Mouse (Mus musculus) forebrain, embryonic 14.5 days (tissue): ENCODE results near the gene Cst3. TPM values are rescaled to one million over a fixed set of nuclear protein-coding genes. Genes with fewer than 3 reads are reported as not detected.

ENCODE experiments used
- ATAC-seq: fragments of 200-750 bp; cut with Nextera tagmentation; 2 replicates; pipeline ENCODE4 v1.8.0; 2017; ENCODE audit warnings: mild to moderate bottlenecking, moderate library complexity
- DNase-seq: peaks from one replicate; pipeline ENCODE4 v3.0.0-alpha.2; 2015; ENCODE audit warnings: low spot score
- H3K27ac ChIP-seq: fragments of 300-500 bp; sonication (generic); 2 replicates; pipeline ENCODE4 v1.5.1; 2014; ENCODE audit warnings: low read depth, mild to moderate bottlenecking, control low read depth, low read length, moderate library complexity
- H3K27me3 ChIP-seq: fragments of 300-500 bp; sonication (generic); replicated peaks from 2 replicates; pipeline ENCODE4 v1.6.1; 2014; ENCODE audit warnings: low read length, control low read depth, mixed read lengths; ENCODE audit not compliant: control insufficient read depth, insufficient read depth
- H3K36me3 ChIP-seq: fragments of 300-500 bp; sonication (generic); 2 replicates; pipeline ENCODE4 v1.6.1; 2014; ENCODE audit warnings: low read length, control low read depth; ENCODE audit not compliant: control insufficient read depth, insufficient read depth
- H3K4me1 ChIP-seq: fragments of 300-500 bp; sonication (generic); 2 replicates; pipeline ENCODE4 v1.6.1; 2014; ENCODE audit warnings: antibody characterized with exemption, low read length, control low read depth; ENCODE audit not compliant: control insufficient read depth, insufficient read depth
- H3K4me2 ChIP-seq: fragments of 300-500 bp; sonication (generic); 2 replicates; pipeline ENCODE4 v1.6.1; 2014; ENCODE audit warnings: mild to moderate bottlenecking, control low read depth, low read length
- H3K4me3 ChIP-seq: fragments of 300-500 bp; sonication (generic); 2 replicates; pipeline ENCODE4 v1.5.1; 2014; ENCODE audit warnings: low read depth, low read length, control low read depth
- H3K9ac ChIP-seq: fragments of 300-500 bp; sonication (generic); 2 replicates; pipeline ENCODE4 v1.6.1; 2014; ENCODE audit warnings: mild to moderate bottlenecking, low read length, control low read depth, moderate library complexity
- H3K9me3 ChIP-seq: fragments of 300-500 bp; sonication (generic); replicated peaks from 2 replicates; pipeline ENCODE4 v1.6.1; 2016; ENCODE audit warnings: low read length, control low read depth, mixed read lengths; ENCODE audit not compliant: control insufficient read depth
- WGBS: fragments of 180-500 bp; shearing (Covaris S2); extraction: QIAGEN DNeasy Blood & Tissue Kit; methylation state at CpG from one replicate; pipeline ENCODE4 v1.1.7; 2014; 5-methylcytosine and 5-hydroxymethylcytosine counted together
- polyA plus RNA-seq: library from polyadenylated mRNA; unstranded; fragments of >200 nt; fragmentation: Nextera tagmentation; extraction: Ambion mirVana; gene quantifications from 2 replicates; pipeline ENCODE4 v1.2.1, GENCODE M21; 2014

Gene Cst3
- 547 and 623 TPM in 2 replicates for polyA plus RNA-seq

DNA sequence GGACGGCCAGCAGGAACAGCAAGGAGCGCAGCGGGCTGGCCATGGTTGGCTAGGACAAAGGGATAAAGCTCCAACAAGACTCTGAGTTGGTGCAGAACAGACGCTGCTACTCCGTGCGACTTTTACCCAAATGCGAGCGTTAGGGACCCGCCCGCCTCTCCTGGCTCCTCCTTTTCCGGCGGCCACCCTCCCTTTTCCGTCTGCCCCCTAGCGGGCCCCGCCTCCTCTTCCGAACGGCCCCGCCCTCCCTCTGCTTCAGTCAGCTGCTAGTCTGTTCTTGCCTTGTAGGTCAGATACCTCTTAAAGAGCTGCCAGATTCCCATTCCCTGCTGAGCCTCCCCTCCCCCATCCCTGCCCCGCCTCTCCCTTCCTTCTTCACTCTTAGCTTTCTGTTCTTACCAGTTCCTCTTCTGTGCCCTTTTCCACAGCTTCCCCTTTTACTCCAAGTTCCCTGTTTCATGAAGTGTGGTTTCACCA, at the start of gene Cst3:
TSS of gene Cst3 (minus strand) at position 358 of the 477 bp plus-strand sequence.
- H3K4me1 ChIP-seq: peaks cover 20% of the 10 kb centered on the region
- peaks cover 22% of the 10 kb centered on the region for H3K36me3 ChIP-seq
- DNase-seq (peak; percentile 91), ATAC-seq (peak; percentile 93)
- peak within 1 kb of the TSS; percentile 92 for H3K9ac ChIP-seq
- no peaks in the 10 kb centered on the region for H3K9me3 ChIP-seq
- no peaks in the 10 kb centered on the region for H3K27me3 ChIP-seq
- peak within 1 kb of the TSS; percentile 90 for H3K4me3 ChIP-seq
- WGBS: 0% methylated on average over 19 of the region's 19 CpGs
- peak within 1 kb of the TSS; percentile 80 for H3K27ac ChIP-seq
- H3K4me2 ChIP-seq: peak within 1 kb of the TSS; percentile 83

DNA sequence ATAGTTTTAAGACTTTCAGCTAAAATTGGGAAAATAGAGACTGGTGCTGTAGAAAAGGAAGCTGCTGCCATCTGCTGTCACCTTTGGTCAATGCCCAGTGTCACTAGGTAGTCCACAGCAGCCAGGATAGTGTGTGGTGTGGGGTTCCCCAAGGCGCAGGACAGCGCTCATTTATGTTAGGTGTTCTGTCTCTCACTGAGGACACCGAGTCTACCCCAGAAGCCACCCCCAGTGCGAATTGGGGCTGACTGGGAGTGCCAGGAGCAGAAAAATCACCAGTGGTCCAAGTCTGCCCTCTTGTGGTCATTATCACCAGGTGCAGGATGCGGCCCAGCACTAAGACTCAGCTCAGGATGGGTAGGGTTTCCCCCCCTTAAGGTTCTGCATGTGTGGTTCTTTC, 26.8 kb upstream of the Cst3 start:
- H3K4me3 ChIP-seq: no peak overlapping the region
- H3K4me1 ChIP-seq: no peaks in the 10 kb centered on the region
- no peak overlapping the region for H3K27ac ChIP-seq
- ATAC-seq (peak; percentile 93), DNase-seq (peak; percentile 59)
- H3K4me2 ChIP-seq: 0 out of 2 replicates have a peak overlapping the region, but pooled peaks have one; percentile 12
- WGBS: 12% methylated on average over 5 of the region's 5 CpGs
- H3K9me3 ChIP-seq: no peaks in the 10 kb centered on the region
- no peaks in the 10 kb centered on the region for H3K27me3 ChIP-seq
- H3K9ac ChIP-seq: no peak overlapping the region
- no peaks in the 10 kb centered on the region for H3K36me3 ChIP-seq

DNA sequence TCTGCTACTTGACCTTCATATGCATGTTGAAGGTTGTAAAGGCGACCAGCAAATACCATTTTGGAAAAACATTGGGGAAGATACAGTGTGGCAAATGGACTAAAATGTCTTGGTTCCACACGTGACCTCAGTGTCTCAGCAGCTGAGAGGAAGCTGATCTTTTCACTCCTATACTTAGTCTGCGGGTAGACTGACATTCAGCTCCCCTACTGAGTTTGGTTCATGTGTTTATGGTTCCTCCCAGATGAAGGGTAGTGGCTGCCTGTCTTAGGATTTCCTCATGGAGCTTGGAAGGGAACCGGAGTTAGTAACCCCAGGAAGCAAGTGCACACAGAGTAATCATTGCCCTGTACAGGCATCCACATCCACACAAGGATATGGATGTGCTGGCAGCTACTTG, 24.8 kb upstream of the Cst3 start:
- no peaks in the 10 kb centered on the region for H3K4me1 ChIP-seq
- H3K4me3 ChIP-seq: no peak overlapping the region
- ATAC-seq: no peak
- no peak overlapping the region for H3K27ac ChIP-seq
- no peak overlapping the region for H3K9ac ChIP-seq
- no peaks in the 10 kb centered on the region for H3K9me3 ChIP-seq
- 76% methylated on average over 4 of the region's 4 CpGs for WGBS
- H3K27me3 ChIP-seq: no peaks in the 10 kb centered on the region
- DNase-seq: no peak
- no peaks in the 10 kb centered on the region for H3K36me3 ChIP-seq
- H3K4me2 ChIP-seq: no peak overlapping the region

DNA sequence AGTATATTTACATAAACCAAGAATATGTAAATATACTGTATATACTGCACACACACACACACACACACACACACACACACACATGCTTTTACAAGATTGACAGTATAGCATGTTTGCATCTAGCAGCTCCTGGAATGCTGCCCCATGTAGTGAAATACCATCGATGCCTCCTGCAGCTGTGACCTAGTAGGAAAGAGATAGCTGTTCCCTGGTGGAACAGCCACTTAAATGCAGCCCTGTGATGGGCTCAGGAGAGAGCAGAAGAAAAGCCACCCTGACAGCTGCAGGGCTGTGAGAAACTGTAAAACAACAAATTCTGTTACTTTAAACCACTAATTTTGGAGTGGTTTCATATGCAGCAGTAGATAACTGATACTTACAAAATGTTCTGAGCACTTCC, 20.7 kb upstream of the Cst3 start:
- no peak overlapping the region for H3K9ac ChIP-seq
- ATAC-seq: no peak
- H3K4me3 ChIP-seq: no peak overlapping the region
- no peak overlapping the region for H3K27ac ChIP-seq
- no peak overlapping the region for H3K4me2 ChIP-seq
- H3K36me3 ChIP-seq: no peaks in the 10 kb centered on the region
- no peak for DNase-seq
- WGBS: 74% methylated on average over 1 of the region's 1 CpGs
- H3K4me1 ChIP-seq: peaks cover 2% of the 10 kb centered on the region
- H3K9me3 ChIP-seq: no peaks in the 10 kb centered on the region
- H3K27me3 ChIP-seq: no peaks in the 10 kb centered on the region

DNA sequence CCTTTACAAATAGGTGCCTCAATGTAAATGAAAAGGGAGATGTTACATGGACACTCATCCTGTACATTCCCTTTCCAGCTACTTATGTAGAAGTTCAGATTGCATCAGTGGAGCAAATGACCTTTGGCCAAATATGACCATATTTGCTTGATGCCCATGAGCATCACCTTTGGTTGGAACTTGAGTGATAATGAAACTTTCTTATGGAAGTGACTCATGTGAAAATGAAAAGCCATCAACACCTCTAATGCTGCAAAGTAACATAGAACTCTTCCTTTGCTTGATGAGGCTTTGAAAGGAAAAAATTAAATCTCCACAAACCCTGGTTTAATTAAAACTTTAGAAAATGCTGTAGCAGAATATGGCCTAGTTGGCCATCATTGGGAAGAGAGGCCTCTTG, 17.6 kb upstream of the Cst3 start:
- H3K4me1 ChIP-seq: peaks cover 13% of the 10 kb centered on the region
- no peak overlapping the region for H3K4me3 ChIP-seq
- no peak overlapping the region for H3K27ac ChIP-seq
- H3K9me3 ChIP-seq: no peaks in the 10 kb centered on the region
- DNase-seq: no peak
- no peak overlapping the region for H3K9ac ChIP-seq
- no peaks in the 10 kb centered on the region for H3K27me3 ChIP-seq
- no peaks in the 10 kb centered on the region for H3K36me3 ChIP-seq
- no peak for ATAC-seq
- H3K4me2 ChIP-seq: no peak overlapping the region

DNA sequence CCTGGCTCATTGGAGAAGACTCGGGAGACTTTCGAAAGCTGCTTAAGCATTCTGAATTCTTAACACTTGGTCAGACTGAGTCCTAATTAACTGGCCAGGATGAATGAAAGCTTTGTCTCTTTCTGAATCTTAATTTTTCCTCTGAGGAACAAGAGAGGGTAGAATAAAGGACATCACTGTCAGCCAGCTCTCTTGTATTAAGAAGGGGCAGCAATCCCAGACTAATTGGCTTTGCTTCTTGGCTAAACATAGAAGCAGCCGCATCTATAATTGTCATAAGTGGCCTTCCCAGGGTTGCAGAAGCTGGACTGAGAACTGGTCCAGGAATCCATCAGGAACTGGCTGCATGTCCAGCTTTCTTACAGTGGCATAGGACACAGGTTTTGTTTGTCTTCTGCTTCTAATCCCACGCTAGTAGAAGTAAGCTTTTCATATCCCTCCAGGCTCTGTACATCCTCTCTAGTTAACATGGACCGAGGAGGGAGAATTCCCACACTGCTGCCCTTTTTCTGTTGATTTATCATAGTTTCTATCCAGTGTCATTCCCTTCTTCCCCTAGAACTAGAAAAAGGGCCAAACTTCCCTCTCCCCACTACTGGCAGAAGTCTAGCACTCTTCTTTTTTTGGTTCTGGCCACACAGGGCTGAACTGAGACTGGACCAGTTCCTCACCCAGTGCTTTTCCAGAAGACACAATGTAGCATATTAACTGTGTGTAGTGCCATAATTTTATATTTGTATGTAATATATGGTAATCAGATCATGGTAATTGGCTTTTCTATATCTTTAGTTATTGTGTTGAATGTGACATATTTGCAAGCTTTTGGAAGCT, 14.7 kb upstream of the Cst3 start:
- Histone ChIP-seq H3K4me3 (no peak overlapping the region), H3K36me3 (no peaks in the 10 kb centered on the region), H3K4me2 (no peak overlapping the region), H3K27me3 (no peaks in the 10 kb centered on the region), H3K27ac (peak overlapping the region; percentile 79), H3K4me1 (peaks cover 13% of the 10 kb centered on the region), H3K9me3 (no peaks in the 10 kb centered on the region), H3K9ac (no peak overlapping the region)
- peak; percentile 94 for ATAC-seq
- 2% methylated on average over 5 of the region's 5 CpGs for WGBS
- DNase-seq: peak; percentile 95

DNA sequence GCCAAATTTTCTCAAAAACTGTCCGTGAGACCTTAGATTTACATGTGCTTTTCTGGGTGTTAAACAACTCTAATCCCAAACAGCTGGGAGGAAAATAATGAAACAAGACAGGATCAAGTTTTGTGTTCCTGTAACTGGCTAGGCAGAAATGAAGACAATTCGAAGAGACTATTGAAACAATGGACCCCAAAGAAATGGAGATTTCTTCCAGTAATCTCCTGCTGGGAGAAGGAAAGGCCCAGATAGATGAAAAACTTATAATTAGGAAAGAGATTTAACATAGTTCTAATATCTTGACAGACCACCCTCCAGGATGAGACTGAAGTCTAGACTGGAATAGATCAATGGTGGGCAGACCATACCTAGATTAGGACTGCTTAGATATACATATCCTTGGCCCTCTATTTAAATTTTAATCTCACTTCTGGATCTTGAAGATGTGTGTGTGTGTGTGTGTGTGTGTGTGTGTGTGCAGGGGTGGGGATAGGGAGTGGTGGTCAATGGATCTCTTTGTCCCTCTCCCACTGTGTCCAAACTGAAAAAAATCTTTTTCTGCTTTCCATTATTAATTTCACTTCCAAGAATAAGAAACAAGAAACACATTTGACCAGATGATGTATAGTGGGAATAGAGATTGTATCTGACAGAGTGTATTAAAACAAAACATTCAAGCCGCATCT, 14.0 kb upstream of the Cst3 start:
- 7% methylated on average over 3 of the region's 3 CpGs for WGBS
- no peaks in the 10 kb centered on the region for H3K27me3 ChIP-seq
- DNase-seq: peak; percentile 45
- H3K36me3 ChIP-seq: no peaks in the 10 kb centered on the region
- no peaks in the 10 kb centered on the region for H3K9me3 ChIP-seq
- H3K4me3 ChIP-seq: no peak overlapping the region
- H3K4me2 ChIP-seq: no peak overlapping the region
- H3K27ac ChIP-seq: peak overlapping the region; percentile 79
- ATAC-seq: peak; percentile 74
- H3K4me1 ChIP-seq: peaks cover 13% of the 10 kb centered on the region
- no peak overlapping the region for H3K9ac ChIP-seq

DNA sequence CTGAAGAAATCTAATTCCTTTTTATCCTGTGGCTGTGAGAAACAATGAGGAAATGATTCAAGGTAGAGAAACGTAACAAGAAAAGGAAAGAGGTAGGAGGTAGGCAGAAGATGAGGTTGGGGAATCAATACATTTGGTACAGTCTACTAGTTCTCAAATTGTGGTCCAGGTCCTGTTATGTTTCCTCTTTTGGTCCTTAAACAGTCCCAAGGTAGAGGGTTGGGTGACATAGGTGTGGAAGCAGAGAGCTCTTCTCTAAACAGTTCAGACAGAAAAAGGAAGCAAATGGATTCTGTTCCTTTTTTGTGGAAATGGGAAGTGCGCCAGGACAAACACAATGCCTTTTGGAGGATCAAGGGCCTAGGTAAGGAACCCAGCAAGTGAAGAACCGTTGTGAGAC, 13.4 kb upstream of the Cst3 start:
- no peak overlapping the region for H3K4me3 ChIP-seq
- DNase-seq (no peak), ATAC-seq (no peak)
- WGBS: 36% methylated on average over 3 of the region's 3 CpGs
- H3K4me1 ChIP-seq: peaks cover 13% of the 10 kb centered on the region
- no peak overlapping the region for H3K4me2 ChIP-seq
- H3K9ac ChIP-seq: no peak overlapping the region
- peak overlapping the region; percentile 79 for H3K27ac ChIP-seq
- no peaks in the 10 kb centered on the region for H3K27me3 ChIP-seq
- no peaks in the 10 kb centered on the region for H3K36me3 ChIP-seq
- H3K9me3 ChIP-seq: no peaks in the 10 kb centered on the region

DNA sequence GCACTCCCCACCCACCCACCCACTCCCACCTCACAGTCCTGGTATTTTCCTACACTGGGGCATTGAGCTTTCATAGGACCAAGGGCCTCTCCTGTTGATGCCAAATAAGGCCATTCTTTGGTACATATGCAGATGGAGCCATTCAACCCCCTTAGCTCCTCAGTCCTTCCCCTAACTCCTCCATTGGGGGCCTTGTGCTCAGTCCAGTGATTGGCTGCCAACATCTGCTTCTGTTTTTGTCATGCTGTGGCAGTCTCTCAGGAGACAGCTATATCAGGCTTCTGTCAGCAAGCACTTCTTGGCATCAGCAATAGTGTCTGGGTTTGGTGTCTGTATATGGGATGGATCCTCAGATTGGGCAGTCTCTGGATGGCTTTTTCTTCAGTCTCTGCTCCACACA, 9.2 kb upstream of the Cst3 start:
- Histone ChIP-seq H3K4me3 (no peak overlapping the region), H3K9me3 (no peaks in the 10 kb centered on the region), H3K27ac (no peak overlapping the region), H3K4me2 (no peak overlapping the region), H3K9ac (no peak overlapping the region), H3K27me3 (no peaks in the 10 kb centered on the region), H3K36me3 (no peaks in the 10 kb centered on the region), H3K4me1 (peaks cover 4% of the 10 kb centered on the region; the same call in 1 of the 2 replicates)
- DNase-seq (no peak), ATAC-seq (no peak)
